Mouse (Mus musculus): Measurements from ENCODE around the gene Hlf.

Hlf gene

GRCm38 (mm10) chr11:90370789-90371291 is 19.9 kb downstream of the Hlf start:
- DNase-seq (ENCODE audit: low spot score) = no peak

GRCm38 (mm10) chr11:90370367-90370766 is 20.3 kb downstream of the Hlf start:
- no peak for DNase-seq (ENCODE audit: low spot score)

GRCm38 (mm10) chr11:90369605-90370004 is 21.1 kb downstream of the Hlf start:
- no peak for DNase-seq (ENCODE audit: low spot score)

- no peak for DNase-seq (ENCODE audit: low spot score)
Observed at GRCm38 (mm10) chr11:90369115-90369514, 21.6 kb downstream of the Hlf start.

GRCm38 (mm10) chr11:90367894-90368860 is 22.5 kb downstream of the Hlf start:
- DNase-seq (ENCODE audit: low spot score) = no peak

- DNase-seq (ENCODE audit: low spot score) = no peak
Observed at GRCm38 (mm10) chr11:90364865-90365264, 25.8 kb downstream of the Hlf start.

GRCm38 (mm10) chr11:90363821-90364497 is 26.7 kb downstream of the Hlf start:
- DNase-seq (ENCODE audit: low spot score) = no peak

- peak; percentile 3 for DNase-seq (ENCODE audit: low spot score)
Observed at GRCm38 (mm10) chr11:90363406-90363805, 27.3 kb downstream of the Hlf start.

GRCm38 (mm10) chr11:90360536-90360935 is 30.2 kb downstream of the Hlf start:
- no peak for DNase-seq (ENCODE audit: low spot score)

GRCm38 (mm10) chr11:90358063-90358462 is 32.6 kb downstream of the Hlf start:
- no peak for DNase-seq (ENCODE audit: low spot score)

GRCm38 (mm10) chr11:90357371-90357770 is 33.3 kb downstream of the Hlf start:
- no peak for DNase-seq (ENCODE audit: low spot score)

GRCm38 (mm10) chr11:90356495-90357304 is 34.0 kb downstream of the Hlf start:
- DNase-seq (ENCODE audit: low spot score) = no peak

GRCm38 (mm10) chr11:90356036-90356435 is 34.7 kb downstream of the Hlf start:
- no peak for DNase-seq (ENCODE audit: low spot score)

GRCm38 (mm10) chr11:90355270-90355681 is 35.4 kb downstream of the Hlf start:
- no peak for DNase-seq (ENCODE audit: low spot score)

- DNase-seq (ENCODE audit: low spot score) = no peak
Observed at GRCm38 (mm10) chr11:90352696-90353095, 38.0 kb downstream of the Hlf start.

- DNase-seq (ENCODE audit: low spot score) = no peak
Observed at GRCm38 (mm10) chr11:90350153-90350512, 40.6 kb downstream of the Hlf start.

GRCm38 (mm10) chr11:90349486-90350152 is 41.1 kb downstream of the Hlf start:
- no peak for DNase-seq (ENCODE audit: low spot score)

- DNase-seq (ENCODE audit: low spot score) = no peak
Observed at GRCm38 (mm10) chr11:90347667-90348459, 42.8 kb downstream of the Hlf start.

- no peak for DNase-seq (ENCODE audit: low spot score)
Observed at GRCm38 (mm10) chr11:90345746-90346145, 44.9 kb downstream of the Hlf start.

GRCm38 (mm10) chr11:90342858-90343257 is 47.8 kb downstream of the Hlf start:
- no peak for DNase-seq (ENCODE audit: low spot score)

GRCm38 (mm10) chr11:90342267-90342666 is 48.4 kb downstream of the Hlf start:
- DNase-seq (ENCODE audit: low spot score) = no peak

All from c-Kit-positive CD71-positive TER-119-positive erythroid progenitor cells, embryonic 14.5 days (primary cell).